Mouse (Mus musculus): ENCODE results near the gene Irak1bp1.

GRCm38 (mm10) chr9:82807635-82808034, 21.7 kb upstream of the Irak1bp1 start:
- TF ChIP-seq POLR2A (IDR thresholded peaks at IDR 0.05; ENCODE audit: borderline replicate concordance, control insufficient read depth, low read depth, low read length) (no peak), CTCF (IDR thresholded peaks at IDR 0.05; ENCODE audit: control insufficient read depth, insufficient read depth, low read length) (no peak)

Data from bone marrow, adult 2 months (tissue).